Mouse (Mus musculus): ENCODE measurements around the gene Rdx. TPM values are rescaled to one million over a fixed set of nuclear protein-coding genes. Genes with fewer than 3 reads are reported as not detected.

Rdx gene
- polyA plus RNA-seq, 1 experiment from 2014 or later, result 108 TPM

DNA sequence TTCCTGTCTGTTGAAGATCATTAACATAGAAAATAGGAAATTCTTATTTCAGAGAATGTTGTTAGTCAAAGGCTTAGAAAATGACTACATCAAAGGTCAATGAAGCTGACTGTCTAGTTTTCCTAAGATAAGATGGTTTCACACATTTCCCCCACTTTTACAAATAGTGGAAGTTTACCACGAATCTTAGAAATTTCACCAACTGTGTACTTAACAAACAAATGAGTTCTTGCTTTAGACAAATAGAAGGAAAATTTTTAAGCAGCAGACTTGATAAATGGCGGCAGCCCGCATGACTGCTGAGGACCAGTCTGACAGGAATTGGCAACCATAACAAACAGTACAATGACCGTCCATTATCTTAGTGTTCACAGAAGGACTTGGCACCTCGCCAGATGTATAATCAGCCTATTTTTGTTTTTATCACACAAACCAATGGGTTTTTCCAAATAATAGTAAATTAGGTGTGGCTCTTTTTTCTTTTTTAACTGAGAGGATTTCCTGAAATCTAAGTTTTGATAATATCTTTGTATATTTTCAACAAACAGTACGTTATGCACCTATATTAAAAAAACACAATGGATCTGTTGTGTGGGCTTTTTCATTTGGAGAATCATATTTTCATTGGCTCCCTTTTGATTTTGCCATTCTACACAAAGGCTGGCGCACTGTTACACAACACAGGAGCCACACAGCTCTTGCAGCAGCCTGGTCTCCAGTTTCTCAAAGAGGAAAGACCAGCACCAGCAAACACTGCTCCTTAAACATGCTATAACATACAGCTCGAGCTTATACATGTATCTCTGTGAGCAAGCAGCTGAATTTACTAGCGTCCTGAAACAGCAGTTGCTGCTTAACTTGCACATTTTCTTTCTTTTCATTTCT is 18.2 kb upstream of the Rdx start:
- no peak overlapping the region for H3K27ac ChIP-seq (replicated peaks)
- H3K27me3 ChIP-seq, result no peaks in the 10 kb centered on the region
- no peak overlapping the region for H3K9ac ChIP-seq (replicated peaks)
- no peak overlapping the region for H3K4me2 ChIP-seq (replicated peaks)
- H3K4me1 ChIP-seq, result peaks cover 3% of the 10 kb centered on the region; the same call in 1 of the 2 replicates
- ATAC-seq (replicated peaks), result no peak
- H3K4me3 ChIP-seq, result no peak overlapping the region
- 39% methylated on average over 9 of the region's 9 CpGs for WGBS
- H3K9me3 ChIP-seq, result no peaks in the 10 kb centered on the region
- no peaks in the 10 kb centered on the region for H3K36me3 ChIP-seq

DNA sequence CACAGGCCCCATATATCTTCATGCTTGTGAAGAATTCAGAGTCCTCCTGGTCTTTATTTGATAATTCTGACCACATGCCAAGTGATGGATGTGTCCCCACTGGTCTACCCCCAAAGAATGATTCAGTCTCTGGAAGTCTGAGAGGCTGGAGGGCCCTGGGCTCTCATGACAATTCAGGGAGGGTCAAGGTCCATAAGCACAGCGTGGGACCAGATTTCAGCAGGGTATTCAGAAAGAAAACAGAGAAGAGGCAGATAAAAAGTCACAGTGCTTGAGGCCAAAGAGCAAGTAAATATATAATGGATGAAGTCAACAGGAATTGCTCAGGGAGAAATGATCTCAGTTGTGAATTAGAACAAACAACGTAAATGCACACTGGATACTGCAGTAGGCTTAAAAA is 15.5 kb upstream of the Rdx start:
- Histone ChIP-seq H3K27me3 (no peaks in the 10 kb centered on the region), H3K27ac (replicated peaks) (no peak overlapping the region), H3K4me2 (replicated peaks) (no peak overlapping the region), H3K36me3 (no peaks in the 10 kb centered on the region), H3K4me3 (no peak overlapping the region), H3K9me3 (no peaks in the 10 kb centered on the region), H3K4me1 (peaks cover 3% of the 10 kb centered on the region; the same call in 1 of the 2 replicates), H3K9ac (replicated peaks) (no peak overlapping the region)
- WGBS, result 74% methylated on average over 2 of the region's 2 CpGs
- ATAC-seq (replicated peaks), result no peak

DNA sequence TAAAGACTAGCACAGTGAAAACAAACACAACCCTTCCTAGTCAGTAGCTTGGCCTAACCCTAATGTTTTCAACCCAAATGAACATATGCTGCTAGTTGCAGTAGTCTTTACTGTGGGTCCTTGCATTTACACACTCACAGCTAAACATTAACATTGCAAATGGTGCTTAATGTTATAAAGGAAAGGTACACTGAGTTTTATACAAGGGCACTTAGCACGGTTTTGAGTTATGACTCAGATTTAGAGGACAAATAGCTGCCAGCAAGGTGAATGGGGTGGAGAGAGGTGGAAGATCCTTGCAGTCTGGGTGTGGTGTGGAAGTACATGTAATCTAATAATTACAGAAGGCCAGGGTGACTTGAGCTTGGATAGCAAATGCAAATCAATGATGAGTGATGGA is 9.5 kb upstream of the Rdx start:
- Histone ChIP-seq H3K4me2 (replicated peaks) (no peak overlapping the region), H3K9ac (replicated peaks) (no peak overlapping the region), H3K36me3 (no peaks in the 10 kb centered on the region), H3K27ac (replicated peaks) (no peak overlapping the region), H3K27me3 (no peaks in the 10 kb centered on the region), H3K9me3 (no peaks in the 10 kb centered on the region), H3K4me1 (no peaks in the 10 kb centered on the region), H3K4me3 (no peak overlapping the region)
- 96% methylated on average over 1 of the region's 1 CpGs for WGBS
- no peak for ATAC-seq (replicated peaks)

DNA sequence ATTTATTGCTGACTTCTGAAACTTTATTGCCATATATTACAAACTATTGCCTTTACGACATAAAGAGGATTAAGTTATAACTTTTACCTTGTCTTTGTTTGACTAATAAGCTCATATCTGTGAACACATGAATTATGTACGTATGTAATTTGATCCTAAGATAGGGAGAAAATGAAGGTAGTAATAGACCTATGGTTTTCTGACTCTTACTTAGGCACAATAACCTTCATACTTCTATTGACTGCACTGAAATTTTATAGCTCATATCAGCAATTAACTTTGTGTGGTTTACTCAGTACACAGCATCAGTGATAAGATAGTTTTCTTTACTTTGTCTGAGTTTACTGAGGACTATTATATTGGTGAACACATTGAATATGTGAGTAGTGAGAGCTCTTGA is 5.3 kb upstream of the Rdx start:
- H3K27me3 ChIP-seq, result no peaks in the 10 kb centered on the region
- H3K4me2 ChIP-seq (replicated peaks), result no peak overlapping the region
- no peak for ATAC-seq (replicated peaks)
- WGBS, result 94% methylated on average over 2 of the region's 2 CpGs
- no peak overlapping the region for H3K4me3 ChIP-seq
- H3K4me1 ChIP-seq, result 0 out of 2 replicates have a peak, but pooled peaks cover under 1% of the 10 kb centered on the region
- no peaks in the 10 kb centered on the region for H3K9me3 ChIP-seq
- no peak overlapping the region for H3K27ac ChIP-seq (replicated peaks)
- no peaks in the 10 kb centered on the region for H3K36me3 ChIP-seq
- H3K9ac ChIP-seq (replicated peaks), result no peak overlapping the region

DNA sequence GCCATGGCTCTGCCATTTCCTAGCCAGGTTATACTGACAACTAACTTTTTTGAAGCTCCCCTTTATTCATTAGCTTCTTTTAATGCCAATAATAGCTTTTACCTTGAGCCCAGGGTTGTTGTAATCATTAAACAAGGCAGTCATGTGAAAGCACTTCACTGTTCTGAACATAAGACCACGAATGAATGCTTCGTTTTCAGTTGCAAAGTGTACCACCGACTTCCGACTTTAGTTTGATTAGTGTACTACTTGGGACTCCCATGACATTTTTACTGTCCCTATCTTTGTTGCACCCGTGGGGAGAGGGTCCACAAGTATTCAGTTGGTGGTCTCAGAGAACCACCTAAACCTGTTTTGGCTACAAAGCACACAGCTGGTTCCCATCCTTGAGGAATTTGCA is 287 bp upstream of the Rdx start:
- no peak overlapping the region; the same call in 1 of the 2 replicates for H3K27ac ChIP-seq (replicated peaks)
- peak overlapping the region; percentile 89 for H3K4me3 ChIP-seq
- H3K4me1 ChIP-seq, result peaks cover 29% of the 10 kb centered on the region
- H3K9me3 ChIP-seq, result no peaks in the 10 kb centered on the region
- 0 out of 2 replicates have a peak overlapping the region, but pooled peaks have one; percentile 95 for H3K9ac ChIP-seq (replicated peaks)
- H3K36me3 ChIP-seq, result no peaks in the 10 kb centered on the region
- peak overlapping the region; percentile 67 for H3K4me2 ChIP-seq (replicated peaks)
- H3K27me3 ChIP-seq, result no peaks in the 10 kb centered on the region
- WGBS, result 18% methylated on average over 5 of the region's 5 CpGs
- ATAC-seq (replicated peaks), result no peak

DNA sequence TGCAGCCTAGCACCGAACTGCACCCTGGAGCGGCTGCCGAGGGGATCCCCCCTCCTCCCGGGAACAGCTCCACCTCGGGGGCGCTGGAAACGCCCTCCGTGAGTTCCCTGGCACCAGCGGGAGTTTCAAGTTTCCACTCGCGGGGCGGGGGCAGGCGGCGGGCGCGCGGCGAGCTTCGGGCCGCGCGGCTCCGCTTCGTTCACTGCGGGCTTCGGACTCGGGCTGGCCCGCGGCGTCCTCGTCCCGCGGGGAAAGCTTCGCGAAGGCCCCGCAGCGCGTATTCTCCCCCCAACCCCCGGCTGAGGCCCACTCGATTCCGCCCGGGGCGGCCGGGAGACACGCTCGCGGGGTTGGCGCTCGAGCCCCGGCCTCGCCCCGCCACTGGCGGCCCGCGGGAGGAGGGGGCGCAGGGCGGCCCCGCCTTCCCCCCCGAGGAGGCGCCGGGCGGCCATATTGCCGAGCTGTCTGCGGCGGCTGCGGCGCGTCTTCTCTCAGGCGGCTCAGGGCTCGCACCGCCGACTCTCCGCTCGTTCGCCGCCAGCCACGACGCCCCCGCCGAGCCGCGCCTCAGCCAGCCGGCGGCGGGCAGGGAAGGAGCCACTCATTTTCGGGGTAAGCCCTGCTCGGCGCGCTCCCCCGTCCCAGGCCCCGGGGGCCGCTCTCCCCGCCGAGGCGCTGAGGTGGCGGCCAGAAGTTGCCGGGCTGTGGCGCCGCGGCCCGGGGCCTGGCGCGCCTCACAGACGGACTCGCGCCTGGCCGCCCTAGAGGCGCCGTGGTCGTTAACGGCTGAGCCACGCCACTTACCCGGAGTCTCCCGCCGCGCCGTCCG is 1.1 kb downstream of the Rdx start:
- H3K27ac ChIP-seq (replicated peaks), result peak overlapping the region; percentile 99
- peak overlapping the region; percentile 95 for H3K9ac ChIP-seq (replicated peaks)
- under 1% methylated on average over 92 of the region's 118 CpGs for WGBS
- no peaks in the 10 kb centered on the region for H3K36me3 ChIP-seq
- H3K9me3 ChIP-seq, result no peaks in the 10 kb centered on the region
- H3K27me3 ChIP-seq, result no peaks in the 10 kb centered on the region
- H3K4me1 ChIP-seq, result peaks cover 33% of the 10 kb centered on the region
- peak overlapping the region; percentile 89 for H3K4me3 ChIP-seq
- ATAC-seq (replicated peaks), result peak; percentile 95
- H3K4me2 ChIP-seq (replicated peaks), result peak overlapping the region; percentile 67

DNA sequence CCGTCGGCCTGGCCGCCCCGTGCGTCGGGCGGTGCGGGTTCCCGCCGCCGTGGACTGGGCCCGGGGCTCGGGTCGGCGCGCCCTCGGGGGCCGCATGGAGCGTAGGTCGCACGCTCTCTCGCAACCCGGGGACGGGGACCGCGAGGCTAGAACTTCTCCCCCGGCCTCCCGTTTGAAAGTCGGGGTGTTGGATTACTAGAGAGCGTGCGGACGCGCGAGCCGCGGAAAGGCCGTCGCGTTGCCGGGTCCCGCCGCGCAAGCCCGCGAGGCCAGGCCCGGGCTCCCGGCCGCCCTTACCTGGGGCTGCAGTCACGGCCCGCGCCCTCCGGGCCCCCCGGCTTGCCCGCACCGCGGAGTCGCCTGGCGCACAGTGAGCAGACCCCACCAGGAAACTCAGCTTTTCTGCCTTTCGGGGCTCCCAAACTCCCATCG is 1.7 kb downstream of the Rdx start:
- Histone ChIP-seq H3K9ac (replicated peaks) (peak overlapping the region; percentile 95), H3K4me2 (replicated peaks) (peak overlapping the region; percentile 67), H3K27me3 (no peaks in the 10 kb centered on the region), H3K9me3 (no peaks in the 10 kb centered on the region), H3K36me3 (no peaks in the 10 kb centered on the region), H3K4me1 (peaks cover 35% of the 10 kb centered on the region), H3K27ac (replicated peaks) (peak overlapping the region; percentile 99), H3K4me3 (peak overlapping the region; percentile 89)
- under 1% methylated on average over 60 of the region's 60 CpGs for WGBS
- ATAC-seq (replicated peaks), result peak; percentile 70

DNA sequence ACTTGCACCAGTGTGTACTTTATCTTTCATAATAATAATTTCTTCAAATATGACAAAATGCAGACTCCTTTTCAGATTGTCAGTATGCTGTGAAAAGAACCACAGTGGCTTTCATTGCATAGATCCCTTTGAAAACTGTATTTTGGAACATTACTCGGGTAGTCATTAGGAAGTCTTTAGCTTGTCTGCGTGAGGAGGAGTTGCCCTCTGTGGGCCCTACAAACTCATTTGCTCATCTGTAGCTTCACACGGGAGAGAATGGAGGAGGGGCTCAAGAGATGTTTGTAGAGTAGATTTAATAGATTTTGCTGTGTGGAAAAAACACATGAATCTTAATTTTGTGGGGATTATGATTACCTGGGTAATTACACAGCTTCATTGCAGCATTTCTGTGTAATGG is 2.6 kb downstream of the Rdx start:
- Histone ChIP-seq H3K27ac (replicated peaks) (no peak overlapping the region), H3K27me3 (no peaks in the 10 kb centered on the region), H3K4me3 (peak overlapping the region; percentile 89), H3K9me3 (no peaks in the 10 kb centered on the region), H3K4me1 (peaks cover 35% of the 10 kb centered on the region), H3K36me3 (no peaks in the 10 kb centered on the region), H3K9ac (replicated peaks) (peak overlapping the region; percentile 95), H3K4me2 (replicated peaks) (peak overlapping the region; percentile 67)
- no peak for ATAC-seq (replicated peaks)
- under 1% methylated on average over 3 of the region's 3 CpGs for WGBS

DNA sequence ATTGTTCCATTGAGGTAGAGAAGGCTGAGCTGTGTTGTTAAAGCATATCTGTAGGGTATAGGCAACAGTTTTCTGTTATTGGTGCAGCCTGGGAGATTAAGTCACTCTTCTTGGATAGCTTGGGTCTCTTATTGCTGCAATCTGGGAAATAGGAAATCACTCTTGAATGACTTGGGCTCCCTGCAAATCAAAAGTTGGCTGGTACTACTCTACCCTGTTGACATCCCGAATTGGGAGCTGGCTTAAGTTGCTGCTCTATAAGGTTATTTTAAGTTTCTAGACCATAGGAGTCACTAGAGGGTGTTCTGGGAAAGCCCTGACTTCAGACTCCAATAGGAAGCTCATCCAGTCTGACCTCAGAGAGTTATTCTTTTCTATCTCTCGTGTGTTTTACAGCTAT is 3.4 kb downstream of the Rdx start:
- no peaks in the 10 kb centered on the region for H3K27me3 ChIP-seq
- peak overlapping the region; percentile 67 for H3K4me2 ChIP-seq (replicated peaks)
- ATAC-seq (replicated peaks), result no peak
- H3K9ac ChIP-seq (replicated peaks), result no peak overlapping the region
- no peaks in the 10 kb centered on the region for H3K9me3 ChIP-seq
- H3K27ac ChIP-seq (replicated peaks), result no peak overlapping the region
- WGBS, result 44% methylated on average over 2 of the region's 2 CpGs
- no peaks in the 10 kb centered on the region for H3K36me3 ChIP-seq
- peak overlapping the region; percentile 13; the same call in 1 of the 2 replicates for H3K4me3 ChIP-seq
- peaks cover 35% of the 10 kb centered on the region for H3K4me1 ChIP-seq

DNA sequence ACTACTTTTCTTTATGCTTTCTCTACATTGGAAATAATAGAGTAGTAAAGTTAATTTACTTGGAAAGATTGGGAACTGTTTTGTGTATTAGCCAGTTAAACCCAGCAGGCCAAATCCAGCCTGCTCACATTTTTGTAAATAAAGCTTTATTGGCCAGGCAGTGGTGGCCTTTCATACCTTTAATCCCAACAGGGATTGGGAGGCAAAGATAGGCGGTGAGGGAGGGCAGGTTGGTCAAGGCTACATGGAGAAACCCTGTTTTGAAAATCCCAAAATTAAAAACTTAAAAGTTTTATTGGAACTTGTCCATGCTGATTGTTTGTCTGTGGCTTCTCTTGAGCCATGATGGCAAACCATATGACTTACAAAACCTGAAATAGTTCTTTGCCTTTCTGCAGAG is 5.2 kb downstream of the Rdx start:
- H3K4me1 ChIP-seq, result peaks cover 35% of the 10 kb centered on the region
- H3K9me3 ChIP-seq, result no peaks in the 10 kb centered on the region
- WGBS, result 53% methylated on average over 1 of the region's 1 CpGs

DNA sequence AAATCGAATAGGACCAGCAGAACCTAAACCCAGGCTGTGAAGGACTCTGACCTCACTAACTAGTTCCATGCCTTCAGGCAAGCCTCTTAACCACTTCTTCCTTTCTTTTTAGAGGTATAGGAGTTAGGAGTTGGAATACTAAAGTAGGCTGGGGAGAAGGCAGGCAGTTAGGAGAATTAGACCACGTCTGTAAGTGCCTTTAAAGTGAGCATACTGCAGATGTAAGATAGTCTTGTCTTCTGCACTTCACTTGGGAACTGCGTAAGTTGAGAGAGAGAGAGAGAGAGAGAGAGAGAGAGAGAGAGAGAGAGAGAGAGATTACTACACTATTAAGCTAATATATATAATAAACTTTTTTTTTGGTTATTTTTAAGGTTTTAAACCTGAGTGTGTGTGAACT is 8.3 kb downstream of the Rdx start:
- Histone ChIP-seq H3K9me3 (no peaks in the 10 kb centered on the region), H3K36me3 (no peaks in the 10 kb centered on the region), H3K4me2 (replicated peaks) (no peak overlapping the region), H3K9ac (replicated peaks) (no peak overlapping the region), H3K27ac (replicated peaks) (no peak overlapping the region), H3K4me1 (peaks cover 39% of the 10 kb centered on the region), H3K4me3 (no peak overlapping the region), H3K27me3 (no peaks in the 10 kb centered on the region)
- 80% methylated on average over 3 of the region's 3 CpGs for WGBS
- ATAC-seq (replicated peaks), result no peak

More for the DNA sequence above, 5.2 kb downstream of the Rdx start:
- no peak overlapping the region for H3K9ac ChIP-seq (replicated peaks)
- no peak overlapping the region for H3K4me3 ChIP-seq
- no peak overlapping the region for H3K27ac ChIP-seq (replicated peaks)
- no peak for ATAC-seq (replicated peaks)
- H3K27me3 ChIP-seq, result no peaks in the 10 kb centered on the region
- no peak overlapping the region for H3K4me2 ChIP-seq (replicated peaks)
- no peaks in the 10 kb centered on the region for H3K36me3 ChIP-seq

DNA sequence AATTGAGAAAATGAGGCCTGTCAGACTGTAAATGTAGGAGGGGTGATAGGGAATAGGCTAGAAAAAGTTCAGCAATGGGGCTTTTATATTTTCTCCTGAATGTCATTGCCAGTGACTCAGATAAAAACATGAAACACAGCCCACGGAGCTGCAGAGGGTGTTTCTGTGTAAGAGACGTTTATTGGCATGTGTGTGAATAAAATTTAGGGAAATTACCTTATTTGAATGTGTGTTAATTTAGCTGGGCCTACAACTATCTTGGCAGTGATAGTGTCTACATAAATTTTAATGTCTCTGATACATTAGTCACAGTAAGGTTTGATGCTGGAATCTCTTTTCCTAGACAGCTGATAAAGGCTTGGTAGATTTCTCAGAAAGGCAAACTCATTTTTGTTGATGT is 12.8 kb downstream of the Rdx start:
- Histone ChIP-seq H3K9ac (replicated peaks) (no peak overlapping the region), H3K4me2 (replicated peaks) (no peak overlapping the region), H3K27me3 (no peaks in the 10 kb centered on the region), H3K9me3 (no peaks in the 10 kb centered on the region), H3K4me1 (peaks cover 30% of the 10 kb centered on the region), H3K27ac (replicated peaks) (peak overlapping the region; percentile 33; the same call in 1 of the 2 replicates), H3K36me3 (peaks cover 12% of the 10 kb centered on the region), H3K4me3 (no peak overlapping the region)
- no peak for ATAC-seq (replicated peaks)
- WGBS, result 34% methylated on average over 2 of the region's 2 CpGs
